Mouse (Mus musculus): ENCODE results near the gene Eno3. TPM values are rescaled to one million over a fixed set of nuclear protein-coding genes. Genes with fewer than 3 reads are reported as not detected.
A peak's percentile ranks its signal among the peaks of the same experiment; 100 is the strongest.

Eno3 gene
- polyA plus RNA-seq, 1 experiment from 2014 or later, result 19.7 TPM

DNA sequence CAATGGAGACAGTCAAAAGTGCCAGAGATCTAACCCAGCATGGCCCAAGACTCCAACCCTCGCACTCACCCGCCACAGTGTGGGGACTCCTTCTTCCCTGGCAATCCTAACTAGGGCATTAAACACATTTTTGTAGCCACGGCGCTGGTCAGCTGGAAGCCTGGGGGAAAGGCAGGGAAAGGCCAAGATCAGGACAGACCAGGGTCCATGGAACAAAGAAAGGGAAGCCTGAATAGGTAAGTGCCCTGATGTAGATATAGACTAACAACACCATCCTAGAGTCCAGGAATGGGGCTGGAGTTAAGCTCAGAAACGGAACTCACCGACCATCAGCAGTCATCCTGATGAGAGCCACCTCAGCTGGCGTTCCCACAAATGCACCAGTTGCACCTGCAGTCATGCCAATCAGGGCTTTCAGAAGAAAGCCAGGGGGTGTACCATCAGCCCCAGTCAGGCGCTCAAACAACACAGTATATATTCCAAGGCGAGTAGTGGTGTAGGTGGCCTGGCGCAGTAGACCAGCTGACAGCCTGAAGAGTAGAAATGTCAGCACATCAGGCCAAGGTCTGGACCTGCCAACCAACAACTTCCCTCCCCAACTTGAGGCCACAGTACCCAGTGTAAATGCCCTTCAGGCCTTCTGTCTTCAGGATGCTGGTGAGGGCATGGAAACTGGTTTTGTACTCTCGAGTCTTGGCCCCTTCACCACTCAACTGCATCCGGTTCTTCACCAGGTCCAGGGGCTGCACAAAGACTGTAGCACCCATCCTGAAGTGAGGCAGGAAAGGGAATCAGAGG, 11.3 kb upstream of the Eno3 start:
- H3K4me3 ChIP-seq, result peak overlapping the region; percentile 88
- 0 out of 2 replicates have a peak overlapping the region, but pooled peaks have one; percentile 93 for H3K27ac ChIP-seq
- no peak for ATAC-seq (ENCODE audit: insufficient number of reproducible peaks, insufficient read depth, low FRiP score, low TSS enrichment, low read depth)
- no peaks in the 10 kb centered on the region for H3K9me3 ChIP-seq
- no peaks in the 10 kb centered on the region for H3K27me3 ChIP-seq
- H3K4me2 ChIP-seq, result peak overlapping the region; percentile 92
- H3K4me1 ChIP-seq, result peaks cover 42% of the 10 kb centered on the region
- peaks cover 53% of the 10 kb centered on the region for H3K36me3 ChIP-seq
- WGBS, result 91% methylated on average over 12 of the region's 12 CpGs
- peak overlapping the region; percentile 94 for H3K9ac ChIP-seq

DNA sequence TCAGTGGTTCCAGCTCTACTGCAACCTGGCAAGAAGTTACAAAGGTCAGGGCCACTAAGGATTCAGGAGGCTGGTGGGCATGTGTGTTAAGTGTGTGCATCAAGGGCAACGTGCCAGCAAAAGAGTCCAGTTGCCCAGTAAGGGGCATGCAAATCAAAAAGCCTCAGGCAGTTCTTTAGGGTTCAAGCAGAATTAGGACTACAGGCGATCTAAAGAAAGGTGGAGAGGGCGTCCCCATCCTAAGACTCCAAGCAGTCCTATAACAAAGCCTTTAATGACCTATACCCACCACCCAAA, 10.8 kb upstream of the Eno3 start:
- Histone ChIP-seq H3K27me3 (no peaks in the 10 kb centered on the region), H3K9me3 (no peaks in the 10 kb centered on the region), H3K4me3 (peak overlapping the region; percentile 88), H3K9ac (peak overlapping the region; percentile 94), H3K27ac (peak overlapping the region; percentile 93), H3K36me3 (peaks cover 59% of the 10 kb centered on the region), H3K4me2 (peak overlapping the region; percentile 92), H3K4me1 (peaks cover 48% of the 10 kb centered on the region)
- 11% methylated on average over 3 of the region's 3 CpGs for WGBS
- no peak; the same call in 1 of the 2 replicates for ATAC-seq (ENCODE audit: insufficient number of reproducible peaks, insufficient read depth, low FRiP score, low TSS enrichment, low read depth)

DNA sequence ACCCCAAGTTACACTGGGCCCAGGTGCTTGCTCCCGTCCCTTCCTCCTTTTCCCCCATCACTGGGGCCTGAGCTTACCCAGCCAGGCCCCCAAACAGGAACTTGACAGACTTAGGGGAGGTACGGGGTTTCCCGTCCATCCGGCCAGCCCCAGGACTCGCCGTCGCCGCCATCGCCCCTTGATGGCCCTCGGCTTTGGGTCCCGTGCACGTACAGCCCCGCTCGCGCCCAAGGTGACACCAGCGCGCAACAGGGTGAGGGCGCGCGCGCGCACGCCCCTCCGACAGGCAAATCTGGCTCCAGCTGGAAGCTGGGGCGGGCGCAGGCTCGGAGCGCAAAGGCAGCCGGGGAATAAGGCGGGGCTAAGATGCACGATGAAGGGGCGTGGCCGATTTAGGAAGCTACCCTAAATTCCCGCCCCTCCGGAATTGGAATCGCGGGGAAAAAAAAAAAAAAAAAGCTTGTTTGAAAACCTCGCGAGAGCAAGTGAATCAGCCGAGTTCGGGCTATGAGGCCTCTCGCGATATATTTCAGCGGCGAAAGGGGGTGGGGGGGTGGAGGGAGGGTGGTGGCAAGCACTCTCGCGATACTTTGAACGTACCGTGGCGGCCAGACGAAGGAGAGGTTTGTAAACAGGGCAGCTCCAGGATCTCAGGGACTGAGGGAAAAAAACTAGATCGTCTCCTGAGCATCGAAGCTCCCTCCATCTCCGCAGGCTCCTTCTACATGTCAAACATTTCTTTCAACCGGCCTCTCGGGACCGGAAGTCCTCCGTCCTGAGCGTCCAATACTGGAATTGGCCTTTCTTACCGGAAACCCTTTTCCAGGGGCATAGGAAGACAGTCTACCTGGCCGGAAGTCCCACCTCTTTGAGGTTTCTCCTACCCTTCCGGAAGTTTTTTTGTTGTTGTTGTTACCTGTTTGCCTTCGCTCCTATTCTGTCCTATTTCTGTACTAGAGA, 10.0 kb upstream of the Eno3 start, which contains the start of the genes Rnf167 and Slc25a11:
TSS of gene Rnf167 (plus strand) at position 545 of the 960 bp plus-strand sequence.
TSS of gene Slc25a11 (minus strand) at position 789 of the 960 bp plus-strand sequence.
- peak; percentile 78 for ATAC-seq (ENCODE audit: insufficient number of reproducible peaks, insufficient read depth, low FRiP score, low TSS enrichment, low read depth)
- WGBS, result under 1% methylated on average over 63 of the region's 63 CpGs
- Histone ChIP-seq H3K27ac (peak within 1 kb of the TSS; percentile 95), H3K4me1 (peaks cover 54% of the 10 kb centered on the region), H3K9ac (peak within 1 kb of the TSS; percentile 94), H3K27me3 (no peaks in the 10 kb centered on the region), H3K4me2 (peak within 1 kb of the TSS; percentile 97), H3K36me3 (peaks cover 66% of the 10 kb centered on the region), H3K4me3 (peak within 1 kb of the TSS; percentile 88), H3K9me3 (no peaks in the 10 kb centered on the region)

DNA sequence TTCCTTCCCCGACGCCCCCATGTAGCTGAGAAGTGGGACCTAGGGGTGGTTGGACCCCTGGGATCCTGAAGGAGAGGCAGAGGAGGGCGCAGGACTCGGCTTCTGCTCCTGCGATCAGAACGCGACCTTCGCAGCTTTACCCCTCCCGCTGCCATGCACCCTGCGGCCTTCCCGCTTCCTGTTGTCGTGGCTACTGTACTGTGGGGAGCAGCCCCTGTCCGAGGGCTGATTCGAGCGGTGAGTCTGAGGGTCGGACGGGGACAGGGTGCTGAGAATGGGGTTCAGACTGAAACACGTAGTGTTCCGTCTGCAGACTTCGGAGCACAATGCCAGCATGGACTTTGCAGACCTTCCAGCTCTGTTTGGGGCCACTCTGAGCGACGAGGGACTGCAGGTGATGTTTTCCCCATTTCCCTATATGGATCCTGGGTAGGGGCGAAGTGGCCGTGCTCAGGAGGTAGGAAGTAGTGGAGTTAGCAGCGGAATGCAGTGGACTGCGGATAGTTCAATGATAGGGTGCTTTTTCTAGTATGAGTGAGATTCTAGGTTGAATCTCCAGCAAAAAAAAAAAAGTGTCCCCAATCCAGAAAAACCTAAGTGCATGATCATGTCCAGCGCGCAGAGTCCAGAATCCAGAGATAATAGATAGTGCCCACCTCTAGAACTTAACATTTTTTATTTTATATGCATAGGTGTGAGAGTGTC, 9.1 kb upstream of the Eno3 start:
- WGBS, result 4% methylated on average over 28 of the region's 28 CpGs
- Histone ChIP-seq H3K4me3 (peak overlapping the region; percentile 88), H3K4me1 (peaks cover 63% of the 10 kb centered on the region), H3K36me3 (peaks cover 72% of the 10 kb centered on the region), H3K9me3 (no peaks in the 10 kb centered on the region), H3K27ac (peak overlapping the region; percentile 95), H3K9ac (peak overlapping the region; percentile 93), H3K27me3 (no peaks in the 10 kb centered on the region), H3K4me2 (peak overlapping the region; percentile 97)
- ATAC-seq (ENCODE audit: insufficient number of reproducible peaks, insufficient read depth, low FRiP score, low TSS enrichment, low read depth), result no peak

DNA sequence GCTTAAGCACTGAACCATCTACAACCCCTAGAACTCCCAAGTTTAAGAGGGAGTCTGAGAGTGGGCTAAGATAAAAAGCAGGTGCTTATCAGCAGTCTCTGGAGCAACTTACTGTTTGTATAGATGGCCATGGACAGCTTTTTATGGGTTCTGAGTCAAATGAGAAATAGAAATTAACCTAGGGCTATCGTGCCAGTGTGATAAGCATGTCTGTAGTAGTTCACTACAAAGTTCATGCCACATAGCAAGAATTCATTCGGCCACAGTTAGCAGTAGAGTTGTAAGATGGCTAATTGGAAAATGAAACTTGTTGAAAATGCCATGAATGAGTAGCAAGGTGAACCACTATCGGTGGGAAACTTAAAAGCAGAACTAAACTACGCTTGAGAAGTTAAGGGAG, 8.5 kb upstream of the Eno3 start:
- H3K9me3 ChIP-seq, result no peaks in the 10 kb centered on the region
- peaks cover 66% of the 10 kb centered on the region for H3K4me1 ChIP-seq
- peak overlapping the region; percentile 93 for H3K9ac ChIP-seq
- no peaks in the 10 kb centered on the region for H3K27me3 ChIP-seq
- no peak for ATAC-seq (ENCODE audit: insufficient number of reproducible peaks, insufficient read depth, low FRiP score, low TSS enrichment, low read depth)
- peak overlapping the region; percentile 97 for H3K4me2 ChIP-seq
- H3K4me3 ChIP-seq, result peak overlapping the region; percentile 88
- H3K27ac ChIP-seq, result no peak overlapping the region
- H3K36me3 ChIP-seq, result peaks cover 69% of the 10 kb centered on the region
- 81% methylated on average over 4 of the region's 4 CpGs for WGBS

DNA sequence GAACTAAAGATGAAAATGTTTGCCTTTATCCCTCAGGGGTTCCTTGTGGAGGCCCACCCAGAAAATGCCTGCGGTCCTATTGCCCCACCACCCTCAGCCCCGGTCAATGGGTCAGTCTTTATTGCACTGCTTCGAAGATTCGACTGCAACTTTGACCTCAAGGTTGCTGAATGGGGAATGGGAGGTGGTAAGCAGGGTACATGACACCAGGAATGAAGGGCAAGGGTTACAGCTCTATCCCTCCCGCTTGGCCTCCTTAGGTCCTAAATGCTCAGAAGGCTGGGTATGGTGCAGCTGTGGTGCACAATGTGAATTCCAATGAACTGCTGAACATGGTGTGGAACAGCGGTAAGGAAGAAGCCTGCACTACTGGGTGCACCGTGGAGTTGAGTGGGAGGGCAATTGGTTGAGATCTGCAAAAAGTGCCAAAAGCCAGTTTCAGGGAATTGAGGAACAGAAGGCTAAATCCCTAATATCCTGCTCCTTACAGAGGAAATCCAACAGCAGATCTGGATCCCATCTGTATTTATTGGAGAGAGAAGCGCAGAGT, 7.7 kb upstream of the Eno3 start:
- ATAC-seq (ENCODE audit: insufficient number of reproducible peaks, insufficient read depth, low FRiP score, low TSS enrichment, low read depth), result no peak
- Histone ChIP-seq H3K27ac (no peak overlapping the region), H3K4me2 (peak overlapping the region; percentile 97), H3K27me3 (no peaks in the 10 kb centered on the region), H3K36me3 (peaks cover 63% of the 10 kb centered on the region), H3K9me3 (no peaks in the 10 kb centered on the region), H3K4me3 (peak overlapping the region; percentile 88), H3K9ac (no peak overlapping the region), H3K4me1 (peaks cover 66% of the 10 kb centered on the region)
- WGBS, result 80% methylated on average over 8 of the region's 8 CpGs

DNA sequence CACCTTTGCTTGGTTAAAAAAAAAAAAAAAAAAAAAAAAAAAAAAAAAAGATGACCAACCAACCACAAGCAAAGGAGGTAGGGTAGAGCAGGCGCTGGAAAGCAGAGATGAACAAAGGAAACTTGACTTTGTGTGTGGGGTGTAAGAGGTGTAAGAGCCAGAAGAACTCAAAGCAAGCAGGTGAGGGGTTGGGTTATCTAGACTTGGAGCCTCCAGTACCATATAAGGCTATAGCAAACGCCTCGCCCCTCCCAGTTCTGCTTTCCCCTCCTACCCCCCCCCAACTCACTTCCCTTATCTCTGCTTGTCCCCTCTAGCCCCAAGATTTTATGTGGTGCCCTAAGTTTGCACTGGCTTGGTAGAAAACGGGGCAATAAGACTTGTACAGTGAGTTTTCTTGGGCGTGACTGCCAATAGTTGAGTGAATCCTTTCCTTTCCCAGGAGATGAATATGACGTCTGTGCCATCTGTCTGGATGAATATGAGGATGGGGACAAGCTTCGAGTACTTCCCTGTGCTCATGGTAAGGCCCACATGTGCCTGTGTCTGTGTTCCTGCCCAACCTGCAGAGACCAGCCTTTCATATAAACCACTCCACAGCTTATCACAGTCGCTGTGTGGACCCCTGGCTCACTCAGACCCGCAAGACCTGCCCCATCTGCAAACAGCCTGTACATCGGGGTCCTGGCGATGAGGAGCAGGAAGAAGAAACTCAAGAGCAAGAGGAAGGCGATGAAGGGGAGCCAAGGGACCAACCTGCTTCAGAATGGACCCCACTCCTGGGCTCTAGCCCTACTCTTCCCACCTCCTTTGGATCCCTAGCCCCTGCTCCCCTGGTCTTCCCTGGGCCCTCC, 6.5 kb upstream of the Eno3 start:
- ATAC-seq (ENCODE audit: insufficient number of reproducible peaks, insufficient read depth, low FRiP score, low TSS enrichment, low read depth), result no peak
- H3K4me3 ChIP-seq, result no peak overlapping the region
- H3K36me3 ChIP-seq, result peaks cover 50% of the 10 kb centered on the region
- H3K9me3 ChIP-seq, result no peaks in the 10 kb centered on the region
- WGBS, result 77% methylated on average over 12 of the region's 12 CpGs
- H3K27me3 ChIP-seq, result no peaks in the 10 kb centered on the region
- peaks cover 60% of the 10 kb centered on the region for H3K4me1 ChIP-seq
- peak overlapping the region; percentile 48; the same call in 1 of the 2 replicates for H3K27ac ChIP-seq
- H3K9ac ChIP-seq, result peak overlapping the region; percentile 27; the same call in 1 of the 2 replicates
- peak overlapping the region; percentile 97; the same call in 1 of the 2 replicates for H3K4me2 ChIP-seq

DNA sequence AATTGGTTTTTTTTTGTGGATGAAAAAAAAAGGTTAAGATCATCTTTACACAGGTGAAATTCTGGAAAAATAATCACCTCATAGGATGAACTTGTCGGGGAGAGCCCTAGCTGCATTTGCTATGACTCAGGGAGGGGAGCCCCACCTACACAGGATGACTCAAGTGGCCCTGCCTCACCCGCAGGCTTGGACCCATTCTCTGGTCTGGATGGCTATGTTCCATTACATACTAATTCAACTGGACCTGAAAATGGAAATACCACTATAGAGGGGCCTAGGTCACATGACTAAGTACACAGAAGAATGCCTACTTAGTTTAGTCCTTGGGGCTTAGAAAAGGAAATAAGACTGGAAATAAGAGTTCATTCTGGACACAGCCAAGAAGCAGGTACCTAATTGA, 5.6 kb upstream of the Eno3 start:
- Histone ChIP-seq H3K36me3 (peaks cover 47% of the 10 kb centered on the region), H3K4me1 (peaks cover 60% of the 10 kb centered on the region), H3K27ac (no peak overlapping the region), H3K9ac (peak overlapping the region; percentile 27; the same call in 1 of the 2 replicates), H3K4me3 (peak overlapping the region; percentile 100; the same call in 1 of the 2 replicates), H3K4me2 (peak overlapping the region; percentile 97), H3K9me3 (no peaks in the 10 kb centered on the region), H3K27me3 (no peaks in the 10 kb centered on the region)
- no peak for ATAC-seq (ENCODE audit: insufficient number of reproducible peaks, insufficient read depth, low FRiP score, low TSS enrichment, low read depth)
- WGBS, result 75% methylated on average over 2 of the region's 2 CpGs

DNA sequence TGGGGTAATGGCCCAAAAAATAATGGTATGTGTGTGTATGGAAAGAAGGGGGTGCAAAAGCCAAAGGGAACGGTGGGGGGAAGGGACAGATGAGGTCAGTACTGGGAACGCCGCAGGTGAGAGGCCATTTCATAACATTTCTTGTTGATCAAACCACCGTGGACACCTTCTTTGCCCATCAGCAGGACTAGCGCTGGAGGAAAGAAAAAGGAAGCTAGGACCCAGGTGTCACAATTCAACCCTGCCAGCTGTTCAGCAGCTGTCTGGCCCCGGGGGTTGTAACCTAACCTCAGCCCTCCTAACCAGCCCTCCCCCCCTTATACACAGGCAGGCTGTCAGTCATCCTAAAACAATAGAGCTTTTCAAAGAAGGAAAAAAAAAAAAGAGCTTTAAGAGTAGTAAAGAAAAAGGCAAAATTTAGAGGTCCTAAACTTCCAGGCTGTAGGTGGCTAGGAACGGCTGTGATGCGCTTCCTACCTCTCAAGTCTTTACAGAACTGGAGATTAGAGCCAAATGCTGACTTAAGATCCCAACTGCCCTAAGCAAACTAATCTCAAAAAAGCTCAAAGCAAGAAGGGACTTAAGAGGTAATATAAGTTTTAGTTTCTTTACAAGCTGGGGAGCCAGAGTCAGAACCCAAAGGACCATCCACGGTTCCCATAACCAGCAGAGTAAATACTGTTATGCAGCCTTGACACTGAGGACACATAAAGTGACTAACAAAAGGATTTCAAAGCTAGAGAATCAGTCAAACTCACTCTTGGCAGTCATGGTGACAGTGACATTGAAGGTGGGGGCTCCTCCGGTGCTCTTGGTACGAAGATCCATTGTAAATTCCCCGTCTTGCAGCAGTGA, 4.7 kb upstream of the Eno3 start:
- Histone ChIP-seq H3K36me3 (peaks cover 47% of the 10 kb centered on the region), H3K27ac (peak overlapping the region; percentile 97), H3K4me2 (peak overlapping the region; percentile 97), H3K4me3 (peak overlapping the region; percentile 100), H3K9ac (peak overlapping the region; percentile 100), H3K9me3 (no peaks in the 10 kb centered on the region), H3K27me3 (no peaks in the 10 kb centered on the region), H3K4me1 (peaks cover 69% of the 10 kb centered on the region)
- WGBS, result 37% methylated on average over 12 of the region's 12 CpGs
- ATAC-seq (ENCODE audit: insufficient number of reproducible peaks, insufficient read depth, low FRiP score, low TSS enrichment, low read depth), result no peak

All from embryonic facial prominence, embryonic 13.5 days (tissue).